Mouse (Mus musculus): ENCODE data around the gene 1300017J02Rik.
A peak's percentile ranks its signal among the peaks of the same experiment; 100 is the strongest.

1300017J02Rik gene

GRCm38 (mm10) chr9:103304927-103305326, at the start of gene 1300017J02Rik, which contains the start of gene Topbp1:
1300017J02Rik (minus strand) TSS chr9:103305082.
Topbp1 (plus strand) TSS chr9:103305215.
- DNase-seq (ENCODE audit: low spot score) = peak; percentile 93

GRCm38 (mm10) chr9:103353500-103354260, 48.8 kb upstream of the 1300017J02Rik start:
- DNase-seq (ENCODE audit: low spot score) = peak; percentile 34

DNA sequence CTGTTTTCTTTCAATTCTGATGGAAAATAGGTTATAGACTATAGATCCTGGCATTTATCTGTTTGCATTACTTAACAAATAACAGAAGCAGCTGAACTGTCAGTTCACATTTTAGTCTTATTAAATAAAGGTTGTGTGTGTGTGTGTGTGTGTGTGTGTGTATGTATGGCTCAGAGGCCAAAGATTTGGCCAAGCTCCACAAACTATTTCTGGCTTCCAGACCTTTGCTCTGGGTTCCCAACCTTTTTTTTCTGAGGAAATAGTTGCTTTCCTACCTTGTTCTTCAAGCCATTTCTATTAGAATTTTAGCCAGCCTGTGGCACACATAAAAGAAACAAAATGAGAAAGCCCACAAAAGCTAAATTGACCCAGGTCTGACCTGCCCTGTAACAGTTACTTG, 43.9 kb upstream of the 1300017J02Rik start:
- no peak for DNase-seq (ENCODE audit: low spot score)

DNA sequence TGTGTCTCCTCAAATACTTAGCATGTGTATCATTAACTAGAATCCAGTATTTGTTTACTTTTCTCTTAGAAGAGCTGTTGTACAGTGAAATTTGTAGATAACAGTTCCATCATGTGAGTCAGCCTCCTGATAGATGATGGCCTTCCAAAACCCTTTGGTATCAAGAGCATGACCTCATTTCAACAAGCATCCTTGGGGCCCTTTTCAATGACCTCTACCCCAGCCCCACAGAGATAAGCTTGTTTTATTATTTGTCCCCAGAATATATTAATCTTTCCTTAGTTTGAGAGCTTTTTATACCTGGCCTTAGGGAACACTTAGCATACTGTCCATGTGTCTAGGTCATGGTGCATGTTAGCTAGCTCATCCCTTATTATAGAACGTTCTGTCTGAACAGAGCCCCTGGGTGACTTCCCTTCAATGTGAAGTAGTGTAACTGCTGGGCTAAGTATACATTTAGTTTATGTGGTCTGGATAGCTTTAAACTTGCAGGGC, 43.2 kb upstream of the 1300017J02Rik start:
- DNase-seq (ENCODE audit: low spot score) = no peak

DNA sequence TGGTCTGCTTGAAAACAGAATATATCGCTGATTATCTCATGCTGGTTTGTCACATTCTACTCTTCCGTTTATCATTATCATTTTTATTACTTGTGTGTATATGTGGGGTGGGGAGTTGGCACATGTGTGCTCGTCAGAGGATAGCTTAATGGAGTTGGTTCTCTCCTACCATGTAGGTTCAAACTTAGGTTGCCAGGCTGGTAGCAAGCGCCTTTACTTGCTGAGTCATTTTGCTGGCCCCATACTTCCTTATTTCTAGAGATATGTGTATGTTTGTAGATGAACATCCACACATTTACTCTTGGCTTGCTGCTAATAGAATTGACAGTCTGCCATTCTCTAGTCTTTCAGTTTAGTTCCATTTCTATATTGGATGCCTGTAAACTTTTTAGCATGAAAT, 42.2 kb upstream of the 1300017J02Rik start:
- DNase-seq (ENCODE audit: low spot score) = no peak

DNA sequence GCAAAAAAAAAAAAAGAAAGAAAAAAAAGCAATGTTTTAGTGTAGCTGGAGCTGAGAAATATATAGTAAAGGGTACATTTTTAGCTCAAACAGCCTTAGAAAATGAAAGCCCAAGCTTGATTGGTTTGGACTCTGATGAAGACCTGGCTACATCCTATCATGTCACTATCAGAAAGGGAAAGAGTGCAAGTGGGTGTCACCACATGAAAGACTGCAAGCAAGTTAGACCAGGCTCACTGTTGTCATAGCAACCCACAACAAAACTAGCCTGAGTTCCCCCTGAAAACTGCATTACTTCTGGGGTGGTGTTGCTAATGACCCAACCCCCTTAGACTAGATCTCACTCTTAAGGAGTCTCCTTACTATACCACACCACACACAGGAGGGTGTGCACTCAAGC, 32.0 kb upstream of the 1300017J02Rik start:
- DNase-seq (ENCODE audit: low spot score) = no peak

- DNase-seq (ENCODE audit: low spot score) = no peak
These were observed 27.8 kb upstream of the 1300017J02Rik start for GRCm38 (mm10) chr9:103332663-103333062.

- DNase-seq (ENCODE audit: low spot score) = no peak
These were observed 21.6 kb upstream of the 1300017J02Rik start for GRCm38 (mm10) chr9:103326449-103326848.

GRCm38 (mm10) chr9:103324678-103325077, 19.8 kb upstream of the 1300017J02Rik start:
- DNase-seq (ENCODE audit: low spot score) = peak; percentile 14

GRCm38 (mm10) chr9:103309832-103310231, 5.0 kb upstream of the 1300017J02Rik start:
- no peak for DNase-seq (ENCODE audit: low spot score)

DNA sequence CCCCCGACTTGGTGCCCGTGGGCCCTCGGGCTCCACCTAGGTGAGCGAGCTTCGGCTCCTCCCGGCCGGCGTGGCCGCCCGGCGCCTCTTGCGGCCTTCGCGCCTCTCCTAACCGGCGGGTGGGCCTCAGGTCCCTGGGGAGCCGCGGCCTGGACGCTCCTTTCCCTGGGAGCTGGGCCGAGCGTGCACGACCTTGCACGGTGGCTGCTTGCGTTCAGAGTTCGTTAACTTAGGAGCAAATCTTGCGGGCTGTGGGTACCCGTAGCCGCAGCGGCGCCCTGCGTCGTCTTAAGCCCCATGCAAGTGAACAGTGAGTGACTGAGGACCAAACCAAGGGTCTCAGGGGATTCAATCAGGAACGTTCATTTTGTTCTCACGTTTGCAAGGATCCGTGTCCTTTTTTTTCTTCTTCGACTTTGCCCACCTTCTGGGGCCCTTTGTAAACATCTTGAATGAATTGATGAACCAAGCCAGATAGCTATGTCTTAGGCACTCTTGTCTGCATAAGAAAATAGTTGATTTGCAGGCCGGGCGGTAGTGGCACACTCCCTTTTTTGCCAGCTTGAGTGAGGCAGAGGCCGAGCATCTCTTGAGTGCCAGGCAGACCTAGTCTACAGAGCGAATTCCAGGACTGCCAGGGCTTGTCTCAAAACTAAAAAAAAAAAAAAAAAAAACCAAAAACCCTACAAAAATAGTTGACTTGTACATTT, 605 bp upstream of the 1300017J02Rik start:
- no peak for DNase-seq (ENCODE audit: low spot score)

- DNase-seq (ENCODE audit: low spot score) = peak; percentile 65
These were observed 2.2 kb downstream of the 1300017J02Rik start for GRCm38 (mm10) chr9:103302666-103303065.

- peak; percentile 31 for DNase-seq (ENCODE audit: low spot score)
These were observed 2.6 kb downstream of the 1300017J02Rik start for GRCm38 (mm10) chr9:103302239-103302638.

DNA sequence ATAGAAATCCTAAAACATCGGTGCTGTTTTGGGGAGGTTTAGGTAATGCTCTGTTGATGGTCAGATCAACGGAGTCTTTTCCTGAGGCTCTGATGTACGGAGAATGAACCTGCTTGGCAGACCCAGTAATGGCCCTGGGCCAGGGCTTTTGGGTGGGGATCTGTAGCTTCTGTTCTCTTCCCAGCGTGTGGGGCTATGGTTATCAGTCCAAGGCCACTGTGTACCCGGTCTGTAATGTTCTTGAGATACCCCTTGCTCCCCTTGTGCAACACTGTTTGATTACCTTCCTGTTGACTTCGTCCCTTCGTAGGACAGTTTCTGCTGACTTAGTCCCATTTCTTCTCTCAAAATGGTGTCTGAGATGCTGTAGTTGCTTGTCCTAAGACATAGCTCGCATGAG, 3.8 kb downstream of the 1300017J02Rik start:
- DNase-seq (ENCODE audit: low spot score) = no peak

DNA sequence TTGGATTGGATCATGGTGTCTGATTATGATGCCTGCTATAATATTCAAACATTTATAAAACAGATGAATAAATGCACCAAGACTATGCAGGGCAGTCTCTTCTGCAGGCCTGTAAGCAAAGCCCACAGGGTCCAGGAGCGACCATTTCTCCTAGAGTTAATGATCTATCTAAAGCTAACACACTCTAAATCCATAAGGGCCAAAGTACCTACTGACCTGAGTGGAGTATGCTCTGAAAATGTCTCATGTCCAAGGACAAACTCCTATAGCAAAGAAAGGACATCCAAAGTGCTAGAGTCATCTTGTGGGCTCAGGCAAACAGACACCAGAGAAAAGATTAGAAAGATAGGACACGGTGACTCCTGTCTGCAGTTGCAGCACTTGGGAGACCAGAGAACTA, 10.4 kb downstream of the 1300017J02Rik start:
- DNase-seq (ENCODE audit: low spot score) = no peak

DNA sequence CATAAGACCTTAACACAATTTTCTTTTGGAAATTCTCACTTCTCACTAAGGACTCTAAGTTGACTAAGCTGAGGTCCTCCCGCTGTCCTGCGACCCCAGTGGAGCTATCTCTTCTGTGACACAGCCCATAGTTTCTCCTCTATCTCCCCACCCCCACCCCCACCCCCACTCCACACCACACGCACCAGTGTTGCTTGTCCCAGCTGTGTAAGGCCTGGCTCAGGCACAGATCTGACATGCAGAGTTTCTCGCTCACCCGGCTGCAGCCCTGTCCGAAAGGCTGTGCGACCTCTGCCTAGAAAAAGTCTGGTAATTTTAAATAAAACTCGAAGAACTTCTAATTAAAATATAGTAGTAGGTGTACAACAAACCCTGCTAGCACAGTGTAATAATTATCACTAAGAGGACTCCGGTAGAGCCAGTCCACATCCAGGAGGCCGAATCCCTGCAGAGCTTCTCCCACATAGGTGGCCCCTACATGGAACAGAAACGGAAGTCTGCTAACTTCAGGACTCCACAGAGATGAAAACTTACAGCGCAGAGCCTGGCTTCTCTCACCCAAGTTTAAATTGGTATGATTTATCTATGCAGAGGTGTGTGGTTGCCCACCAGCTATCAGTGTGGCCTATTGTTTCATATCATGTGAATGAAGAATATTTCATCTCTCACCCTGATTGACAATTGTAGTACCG, 16.2 kb downstream of the 1300017J02Rik start:
- no peak for DNase-seq (ENCODE audit: low spot score)

DNA sequence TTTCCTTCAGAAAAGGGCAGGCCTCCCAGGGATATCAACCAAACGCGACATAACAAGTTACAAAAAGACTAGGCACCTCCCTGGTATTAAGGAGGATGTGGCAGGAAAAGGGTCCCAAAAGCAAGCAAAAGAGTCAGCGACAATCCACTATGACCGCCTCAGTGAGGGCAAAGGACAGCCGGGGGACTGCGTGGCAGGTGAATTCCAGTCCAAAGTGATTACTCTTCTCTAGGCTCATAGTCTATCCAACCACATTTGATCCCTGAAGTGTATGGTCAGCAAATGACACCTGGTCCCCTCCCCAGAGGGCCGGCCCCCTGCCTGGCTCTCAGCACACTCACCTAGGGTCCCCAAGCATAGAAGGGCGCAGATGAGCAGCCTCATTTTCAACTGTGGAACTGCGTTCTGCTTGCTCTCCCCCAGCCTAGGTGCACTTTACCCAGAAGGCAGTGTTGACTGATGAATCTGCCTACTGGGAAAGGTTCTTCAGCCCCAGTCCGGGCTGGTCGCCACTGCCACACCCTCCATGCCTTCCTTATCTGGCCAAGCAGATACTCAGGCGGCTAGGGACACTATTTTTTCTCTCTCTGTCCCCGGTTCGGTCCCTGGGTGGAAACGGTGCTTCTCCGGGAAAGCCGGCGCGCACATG, 16.9 kb downstream of the 1300017J02Rik start:
- no peak for DNase-seq (ENCODE audit: low spot score)

- DNase-seq (ENCODE audit: low spot score) = no peak
These were observed 17.9 kb downstream of the 1300017J02Rik start for GRCm38 (mm10) chr9:103286901-103287422.

- no peak for DNase-seq (ENCODE audit: low spot score)
These were observed 18.5 kb downstream of the 1300017J02Rik start for GRCm38 (mm10) chr9:103286396-103286795.

- no peak for DNase-seq (ENCODE audit: low spot score)
These were observed 28.0 kb downstream of the 1300017J02Rik start for GRCm38 (mm10) chr9:103276876-103277275.

GRCm38 (mm10) chr9:103275676-103276075, 29.2 kb downstream of the 1300017J02Rik start:
- no peak for DNase-seq (ENCODE audit: low spot score)

DNA sequence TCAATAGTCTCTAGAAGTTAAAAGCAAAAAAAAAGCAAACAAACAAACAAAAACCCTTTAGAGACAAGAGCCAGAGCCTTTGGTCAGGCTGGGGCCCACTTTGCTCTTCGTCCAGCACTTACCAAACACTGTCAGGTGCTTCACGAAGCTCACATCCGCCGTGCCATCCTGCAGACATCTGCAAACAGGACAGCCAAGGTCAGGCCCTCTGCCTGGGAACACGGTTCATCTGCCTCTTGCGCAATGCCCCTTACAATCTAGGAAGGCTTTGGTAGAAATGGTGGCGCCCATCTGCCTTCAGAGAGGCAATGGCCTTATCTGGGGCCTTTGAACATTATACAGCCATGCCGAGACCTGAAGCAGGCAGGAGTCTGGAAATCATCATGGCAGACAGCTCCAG, 30.1 kb downstream of the 1300017J02Rik start:
- DNase-seq (ENCODE audit: low spot score) = no peak

Data from lung, postnatal 25 days (tissue).